Mouse (Mus musculus) lung, embryonic 14.5 days (tissue): Measurements from ENCODE around the gene Mxra7. TPM values are rescaled to one million over a fixed set of nuclear protein-coding genes. Genes with fewer than 3 reads are reported as not detected.
"Not testable (repeated sequence)": the region's sequence is repeated elsewhere in the genome, so short reads cannot be mapped to it uniquely, and the experiment has no call there.

Experiments used
- ATAC-seq: fragments of 200-750 bp; cut with Nextera tagmentation; 2 replicates; pipeline ENCODE4 v1.8.0; 2017; ENCODE audit warnings: mild to moderate bottlenecking, moderate TSS enrichment, moderate library complexity; ENCODE audit not compliant: insufficient read depth
- DNase-seq: peaks from one replicate; pipeline ENCODE4 v3.0.0-alpha.2; 2015
- H3K27ac ChIP-seq: fragments of 300-500 bp; sonication (generic); 2 replicates; pipeline ENCODE4 v1.5.1; 2014; ENCODE audit warnings: low read depth, mild to moderate bottlenecking, moderate library complexity
- H3K27me3 ChIP-seq: fragments of 300-500 bp; sonication (generic); 2 replicates; pipeline ENCODE4 v1.6.1; 2014; ENCODE audit warnings: low read length, control low read depth; ENCODE audit not compliant: insufficient read depth
- H3K36me3 ChIP-seq: fragments of 300-500 bp; sonication (generic); 2 replicates; pipeline ENCODE4 v1.6.1; 2014; ENCODE audit warnings: control low read depth; ENCODE audit not compliant: insufficient read depth
- H3K4me1 ChIP-seq: fragments of 300-500 bp; sonication (generic); 2 replicates; pipeline ENCODE4 v1.6.1; 2014; ENCODE audit warnings: antibody characterized with exemption, control low read depth; ENCODE audit not compliant: insufficient read depth
- H3K4me2 ChIP-seq: fragments of 300-500 bp; sonication (generic); 2 replicates; pipeline ENCODE4 v1.6.1; 2014; ENCODE audit warnings: mild to moderate bottlenecking
- H3K4me3 ChIP-seq: fragments of 300-500 bp; sonication (generic); 2 replicates; pipeline ENCODE4 v1.5.1; 2014; ENCODE audit warnings: low read depth, low read length
- H3K9ac ChIP-seq: fragments of 300-500 bp; sonication (generic); 2 replicates; pipeline ENCODE4 v1.6.1; 2014
- H3K9me3 ChIP-seq: fragments of 300-500 bp; sonication (generic); 2 replicates; pipeline ENCODE4 v1.6.1; 2016; ENCODE audit warnings: low read depth, low read length, control low read depth
- CTCF ChIP-seq: IDR thresholded peaks from 2 replicates; pipeline ENCODE4 v1.5.1; 2016; ENCODE audit warnings: antibody characterized with exemption, low read depth
- WGBS: fragments of 180-500 bp; shearing (Covaris S2); extraction: QIAGEN DNeasy Blood & Tissue Kit; methylation state at CpG from one replicate; pipeline ENCODE4 v1.1.7; 2014; 5-methylcytosine and 5-hydroxymethylcytosine counted together
- polyA plus RNA-seq: library from polyadenylated mRNA; unstranded; fragments of >200 nt; fragmentation: Nextera tagmentation; extraction: Ambion mirVana; gene quantifications from 2 replicates; pipeline ENCODE4 v1.2.1, GENCODE M21; 2014

Mxra7 gene
- polyA plus RNA-seq, 1 experiment from 2014 or later, result 15.9 TPM

DNA sequence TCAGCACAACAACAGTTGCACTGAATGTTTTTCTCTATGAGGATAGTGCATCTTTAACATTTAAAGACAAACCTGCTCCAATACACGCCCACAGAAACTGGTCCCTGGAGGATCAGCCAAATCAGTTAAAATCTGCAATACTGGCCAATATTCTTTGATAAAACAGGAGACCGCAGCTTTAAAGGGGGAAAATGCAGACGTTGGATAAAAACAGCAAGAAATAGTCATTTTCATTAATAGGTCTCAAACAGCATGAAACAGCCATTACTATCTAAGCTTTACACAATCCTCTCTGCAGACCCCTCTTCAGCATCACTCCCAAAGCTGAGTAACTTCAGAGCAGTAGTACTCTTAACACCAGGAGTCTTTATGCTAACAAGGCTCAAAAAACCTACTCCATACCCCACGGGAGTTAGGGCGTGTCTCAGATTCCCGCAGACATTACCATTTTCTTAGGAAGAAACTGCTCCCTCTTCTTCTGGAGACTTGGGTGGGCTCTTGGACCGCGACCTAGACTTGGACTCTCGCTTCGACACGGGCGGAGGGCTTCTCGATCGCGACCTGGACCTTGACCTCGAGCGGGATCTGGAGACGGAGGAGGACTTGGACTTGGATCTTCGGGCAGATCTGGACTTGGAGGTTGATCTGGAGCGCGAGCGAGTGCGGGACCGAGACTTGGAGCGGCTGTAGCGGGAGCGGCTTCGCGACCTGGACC is 23.9 kb upstream of the Mxra7 start:
- no peak for ATAC-seq
- TF ChIP-seq CTCF, result no peak
- Histone ChIP-seq H3K9me3 (no peaks in the 10 kb centered on the region), H3K4me2 (peak overlapping the region; percentile 92), H3K36me3 (peaks cover 49% of the 10 kb centered on the region), H3K4me1 (no peaks in the 10 kb centered on the region), H3K4me3 (peak overlapping the region; percentile 81), H3K9ac (peak overlapping the region; percentile 93), H3K27ac (peak overlapping the region; percentile 99), H3K27me3 (no peaks in the 10 kb centered on the region)
- DNase-seq, result peak; percentile 36
- WGBS, result 1% methylated on average over 29 of the region's 29 CpGs

- H3K36me3 ChIP-seq, result peaks cover 54% of the 10 kb centered on the region
- peak overlapping the region; percentile 20; the same call in 1 of the 2 replicates for H3K27ac ChIP-seq
These were observed 23.1 kb upstream of the Mxra7 start for GRCm38 (mm10) chr11:116850833-116851477.

DNA sequence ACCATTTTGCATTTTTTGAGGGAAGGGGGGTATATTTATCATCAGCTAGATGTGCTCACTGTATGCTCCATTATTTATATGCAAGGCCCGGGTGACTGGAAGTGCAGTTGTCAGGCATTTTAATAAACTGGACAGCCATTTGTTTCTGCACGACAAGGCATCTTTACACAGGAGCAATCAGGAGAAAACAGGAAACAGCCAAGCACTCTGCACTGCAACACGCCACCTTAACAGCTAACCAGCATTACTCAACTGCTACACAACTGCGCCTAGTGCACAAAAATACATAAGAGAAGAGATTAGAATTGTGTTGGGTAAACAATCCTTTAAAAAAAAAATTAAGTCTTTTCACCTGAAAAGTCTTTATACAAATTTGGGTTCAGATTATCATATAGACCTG is 22.2 kb upstream of the Mxra7 start:
- ATAC-seq (no peak), DNase-seq (no peak)
- no peak for TF ChIP-seq CTCF
- H3K27me3 ChIP-seq, result no peaks in the 10 kb centered on the region
- H3K4me2 ChIP-seq, result peak overlapping the region; percentile 92
- no peaks in the 10 kb centered on the region for H3K4me1 ChIP-seq
- H3K9me3 ChIP-seq, result no peaks in the 10 kb centered on the region
- WGBS, result 42% methylated on average over 4 of the region's 4 CpGs
- H3K36me3 ChIP-seq, result peaks cover 56% of the 10 kb centered on the region
- H3K4me3 ChIP-seq, result peak overlapping the region; percentile 81
- H3K27ac ChIP-seq, result no peak overlapping the region
- peak overlapping the region; percentile 93; the same call in 1 of the 2 replicates for H3K9ac ChIP-seq

More at GRCm38 (mm10) chr11:116850833-116851477, 23.1 kb upstream of the Mxra7 start:
- Histone ChIP-seq H3K4me1 (no peaks in the 10 kb centered on the region), H3K27me3 (no peaks in the 10 kb centered on the region), H3K9me3 (no peaks in the 10 kb centered on the region), H3K4me3 (peak overlapping the region; percentile 81), H3K4me2 (peak overlapping the region; percentile 92), H3K9ac (peak overlapping the region; percentile 93)
- 26% methylated on average over 6 of the region's 6 CpGs for WGBS
- DNase-seq (peak; percentile 26), ATAC-seq (no peak)
- no peak for TF ChIP-seq CTCF

DNA sequence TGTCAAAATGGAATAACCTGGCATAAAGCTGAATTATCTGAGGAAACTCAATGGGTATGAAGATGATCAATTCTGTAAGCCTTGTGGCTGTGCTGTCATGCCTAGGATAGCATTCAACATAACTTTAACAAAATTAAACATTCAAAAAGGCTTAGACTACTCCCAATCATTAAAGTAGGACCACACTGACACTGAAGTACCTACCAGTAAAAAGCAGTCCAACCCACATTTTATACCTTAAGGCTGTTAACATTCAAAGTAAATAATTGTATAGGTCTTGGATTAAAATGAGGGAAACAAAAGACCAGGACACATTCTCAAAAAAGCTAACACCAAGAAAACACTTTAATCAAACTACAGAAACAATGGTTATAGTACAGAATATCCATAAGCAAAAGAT is 21.7 kb upstream of the Mxra7 start:
- ATAC-seq (no peak), DNase-seq (no peak)
- no peak overlapping the region for H3K9ac ChIP-seq
- peaks cover 56% of the 10 kb centered on the region for H3K36me3 ChIP-seq
- H3K4me3 ChIP-seq, result no peak overlapping the region
- H3K4me1 ChIP-seq, result no peaks in the 10 kb centered on the region
- no peak for TF ChIP-seq CTCF
- no peaks in the 10 kb centered on the region for H3K9me3 ChIP-seq
- H3K27me3 ChIP-seq, result no peaks in the 10 kb centered on the region
- H3K4me2 ChIP-seq, result 0 out of 2 replicates have a peak overlapping the region, but pooled peaks have one; percentile 20
- no peak overlapping the region for H3K27ac ChIP-seq

DNA sequence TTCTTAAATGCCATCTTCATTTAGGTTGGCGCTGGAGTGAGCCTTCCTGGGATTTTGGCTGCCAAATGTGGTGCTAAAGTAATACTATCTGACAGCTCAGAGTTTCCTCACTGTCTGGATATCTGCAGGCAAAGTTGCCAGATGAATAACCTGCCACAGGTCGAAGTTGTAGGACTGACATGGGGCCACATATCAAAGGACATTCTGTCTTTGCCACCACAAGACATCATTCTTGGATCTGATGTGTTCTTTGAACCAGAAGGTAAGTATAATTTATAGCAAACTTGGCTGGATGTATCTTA is 21.0 kb upstream of the Mxra7 start:
- H3K4me2 ChIP-seq, DNase-seq, H3K4me3 ChIP-seq, H3K9me3 ChIP-seq, ATAC-seq, H3K9ac ChIP-seq, H3K27ac ChIP-seq, H3K4me1 ChIP-seq, H3K27me3 ChIP-seq: not testable (repeated sequence)
- 59% methylated on average over 2 of the region's 2 CpGs for WGBS
- H3K36me3 ChIP-seq, result peaks cover 56% of the 10 kb centered on the region

- 71% methylated on average over 5 of the region's 5 CpGs for WGBS
- Histone ChIP-seq H3K4me2 (no peak overlapping the region), H3K9me3 (no peaks in the 10 kb centered on the region), H3K27me3 (no peaks in the 10 kb centered on the region), H3K9ac (no peak overlapping the region), H3K36me3 (peaks cover 56% of the 10 kb centered on the region), H3K4me1 (no peaks in the 10 kb centered on the region), H3K27ac (no peak overlapping the region), H3K4me3 (no peak overlapping the region)
- TF ChIP-seq CTCF, result no peak
- ATAC-seq (no peak), DNase-seq (no peak)
These were observed 20.4 kb upstream of the Mxra7 start for GRCm38 (mm10) chr11:116848086-116848876.
